Mouse (Mus musculus) urinary bladder, postnatal 4 days (tissue): Measurements from ENCODE around the gene Fbxl17.

Experiments
- DNase-seq, 2 experiments: peaks; one replicate each; pipeline ENCODE4 v3.0.0; 2021 to 2022; ENCODE audit warnings: low spot score in 2 of 2

Gene Fbxl17

GRCm38 (mm10) chr17:63166692-63167091, 333.1 kb downstream of the Fbxl17 start:
- no peak for DNase-seq

GRCm38 (mm10) chr17:63165847-63166246, 334.0 kb downstream of the Fbxl17 start:
- no peak for DNase-seq

- DNase-seq, result no peak
Measured at GRCm38 (mm10) chr17:63164289-63164688, 335.5 kb downstream of the Fbxl17 start.

GRCm38 (mm10) chr17:63161953-63162352, 337.9 kb downstream of the Fbxl17 start:
- DNase-seq, result no peak

- no peak for DNase-seq
Measured at GRCm38 (mm10) chr17:63159196-63159595, 340.6 kb downstream of the Fbxl17 start.

- DNase-seq, result no peak
Measured at GRCm38 (mm10) chr17:63158436-63158835, 341.4 kb downstream of the Fbxl17 start.

GRCm38 (mm10) chr17:63157906-63158305, 341.9 kb downstream of the Fbxl17 start:
- DNase-seq, result no peak

- DNase-seq, result no peak
Measured at GRCm38 (mm10) chr17:63157019-63157418, 342.8 kb downstream of the Fbxl17 start.

- DNase-seq, result no peak
Measured at GRCm38 (mm10) chr17:63146514-63146913, 353.3 kb downstream of the Fbxl17 start.

- DNase-seq, result no peak
Measured at GRCm38 (mm10) chr17:63145751-63146491, 353.9 kb downstream of the Fbxl17 start.

- no peak for DNase-seq
Measured at GRCm38 (mm10) chr17:63145311-63145741, 354.5 kb downstream of the Fbxl17 start.

- DNase-seq, result no peak
Measured at GRCm38 (mm10) chr17:63143825-63144224, 356.0 kb downstream of the Fbxl17 start.

GRCm38 (mm10) chr17:63134805-63135204, 365.0 kb downstream of the Fbxl17 start:
- DNase-seq, result no peak

GRCm38 (mm10) chr17:63122427-63122826, 377.4 kb downstream of the Fbxl17 start:
- DNase-seq, result no peak

- DNase-seq, result no peak
Measured at GRCm38 (mm10) chr17:63119701-63120100, 380.1 kb downstream of the Fbxl17 start.

GRCm38 (mm10) chr17:63119077-63119476, 380.7 kb downstream of the Fbxl17 start:
- DNase-seq, result no peak

GRCm38 (mm10) chr17:63117130-63117529, 382.7 kb downstream of the Fbxl17 start:
- DNase-seq, result no peak

- no peak for DNase-seq
Measured at GRCm38 (mm10) chr17:63114399-63115085, 385.3 kb downstream of the Fbxl17 start.

GRCm38 (mm10) chr17:63112826-63113225, 387.0 kb downstream of the Fbxl17 start:
- DNase-seq, result no peak

- DNase-seq, result no peak
Measured at GRCm38 (mm10) chr17:63110994-63111393, 388.8 kb downstream of the Fbxl17 start.

- DNase-seq, result no peak
Measured at GRCm38 (mm10) chr17:63110211-63110755, 389.5 kb downstream of the Fbxl17 start.

- no peak for DNase-seq
Measured at GRCm38 (mm10) chr17:63108035-63108434, 391.8 kb downstream of the Fbxl17 start.

GRCm38 (mm10) chr17:63107515-63107914, 392.3 kb downstream of the Fbxl17 start:
- DNase-seq, result no peak
